Mouse (Mus musculus): ENCODE measurements around the gene Pm20d2.

Pm20d2 gene

DNA sequence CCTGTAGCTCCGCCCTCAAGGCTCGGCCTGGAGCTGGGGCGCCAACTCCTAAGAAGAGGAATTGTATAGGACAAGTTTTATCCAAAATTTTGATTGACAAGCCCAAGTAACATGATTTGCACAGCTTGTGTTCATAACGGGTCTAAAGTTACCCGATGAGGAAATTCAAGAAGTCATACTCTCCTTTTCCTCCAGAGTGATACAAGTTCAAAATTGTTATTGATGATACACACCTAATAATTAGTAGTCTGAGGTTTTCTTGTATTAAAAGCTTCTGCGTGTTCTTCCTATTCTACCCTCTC lies at the start of gene Pm20d2:
Gene Pm20d2, minus strand, starts transcription at position 3 of the 302 bp plus-strand sequence.
- no peak for DNase-seq (ENCODE audit: low read depth, low spot score)

DNA sequence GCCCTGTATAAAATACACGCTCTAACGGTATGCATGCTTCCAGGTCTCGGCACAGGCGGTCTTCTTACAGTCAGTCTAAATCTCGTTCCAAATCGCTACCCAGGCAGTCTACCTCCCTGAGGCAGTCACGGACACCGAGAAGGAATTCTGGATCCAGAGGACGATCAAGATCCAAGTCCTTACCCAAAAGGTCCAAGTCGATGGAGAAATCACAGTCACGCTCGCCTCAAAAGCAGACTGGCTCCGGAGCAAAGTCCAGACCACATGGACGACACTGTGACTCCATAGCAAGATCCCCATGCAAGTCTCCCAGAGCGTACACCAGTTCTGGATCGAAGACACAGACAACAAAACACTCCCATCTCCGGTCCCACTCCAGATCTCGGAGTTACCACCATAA lies 41.3 kb upstream of the Pm20d2 start:
- no peak for DNase-seq (ENCODE audit: low read depth, low spot score)

DNA sequence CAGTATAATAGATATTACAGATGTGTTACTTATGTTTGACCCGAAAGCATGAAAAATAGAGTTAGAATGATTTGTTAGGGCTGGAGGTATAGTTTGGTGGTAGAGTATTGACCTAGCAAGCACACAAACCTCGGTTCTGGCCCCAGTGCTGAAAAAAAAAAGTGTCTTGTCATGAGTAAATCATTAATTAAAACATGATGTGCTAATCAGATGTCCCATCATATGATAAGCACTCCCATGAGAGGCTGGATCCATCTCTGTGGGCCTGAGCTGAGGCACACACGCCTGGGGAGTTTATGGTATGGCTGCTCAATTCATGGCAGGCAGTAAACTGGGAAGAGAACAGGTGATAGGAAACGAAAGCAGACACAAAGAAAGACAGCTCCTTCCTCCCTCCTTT lies 40.1 kb upstream of the Pm20d2 start:
- no peak for DNase-seq (ENCODE audit: low read depth, low spot score)

DNA sequence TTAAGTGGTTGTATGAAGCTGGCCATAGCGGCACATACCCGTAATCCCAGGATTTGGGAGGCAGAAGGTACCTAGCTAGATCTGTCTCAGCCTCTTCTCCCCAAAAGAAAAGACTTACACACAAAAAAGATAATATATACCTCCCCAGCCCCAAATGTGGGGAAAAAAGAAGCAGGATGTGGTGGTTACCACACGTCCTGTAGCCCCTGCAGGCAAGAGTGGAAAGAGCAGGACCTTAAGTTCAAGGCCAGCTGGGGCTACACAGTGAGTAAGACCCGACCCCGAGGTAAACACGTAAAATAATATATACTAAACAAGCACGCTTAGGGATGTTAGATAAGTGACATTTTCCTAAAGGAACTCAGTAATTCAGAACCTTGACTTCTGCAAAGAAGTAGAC lies 37.6 kb upstream of the Pm20d2 start:
- DNase-seq (ENCODE audit: low read depth, low spot score), result no peak

DNA sequence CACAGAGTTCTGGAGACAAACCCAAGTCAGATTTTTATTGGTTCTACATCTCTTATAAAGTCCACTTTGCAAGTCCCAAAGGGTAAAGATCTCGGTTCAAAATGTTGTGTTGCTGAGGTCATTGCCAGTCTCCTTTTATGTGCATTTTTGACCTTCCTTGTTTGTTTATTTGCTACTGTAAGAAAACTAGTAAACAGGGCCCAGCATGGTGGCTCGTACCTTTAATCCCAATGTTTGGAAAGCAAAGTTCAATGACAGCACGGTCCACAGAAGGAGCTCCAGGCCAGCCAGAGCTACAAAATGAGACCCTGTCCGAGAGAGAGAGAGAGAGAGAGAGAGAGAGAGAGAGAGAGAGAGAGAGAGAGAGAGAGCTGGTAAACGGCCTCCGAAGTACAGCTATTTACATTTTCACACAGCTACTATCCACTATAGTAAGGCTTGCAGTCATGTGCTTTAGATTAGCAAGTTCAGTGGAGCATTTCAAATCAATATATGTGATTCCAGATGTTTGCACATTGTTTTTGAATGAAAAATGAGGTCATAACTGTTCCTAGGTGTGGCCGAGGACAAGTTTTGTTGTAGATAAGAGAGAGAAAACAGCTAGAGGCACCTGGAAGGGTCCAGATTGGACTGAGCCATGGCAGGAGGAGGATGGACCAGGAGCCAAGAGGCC lies 34.6 kb upstream of the Pm20d2 start:
- DNase-seq (ENCODE audit: low read depth, low spot score), result no peak

DNA sequence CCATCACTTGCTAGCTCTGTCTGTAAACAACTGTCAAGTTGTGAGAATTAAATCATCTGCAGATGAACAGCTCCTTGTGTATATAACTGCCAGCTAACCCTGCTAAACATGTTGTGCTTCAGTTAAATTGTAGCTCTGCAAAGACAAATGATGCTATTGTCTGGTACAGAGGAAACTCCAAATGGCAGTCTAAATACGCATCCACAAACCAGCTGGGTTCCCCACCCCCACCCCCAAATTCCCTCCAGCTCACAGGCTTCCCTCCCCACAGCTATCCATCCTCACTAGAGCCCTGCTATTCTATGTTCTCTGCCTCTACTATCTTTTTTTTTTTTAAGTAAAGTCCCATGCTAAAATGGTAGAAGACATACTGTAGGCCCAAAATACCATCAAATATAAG lies 32.3 kb upstream of the Pm20d2 start:
- no peak for DNase-seq (ENCODE audit: low read depth, low spot score)

DNA sequence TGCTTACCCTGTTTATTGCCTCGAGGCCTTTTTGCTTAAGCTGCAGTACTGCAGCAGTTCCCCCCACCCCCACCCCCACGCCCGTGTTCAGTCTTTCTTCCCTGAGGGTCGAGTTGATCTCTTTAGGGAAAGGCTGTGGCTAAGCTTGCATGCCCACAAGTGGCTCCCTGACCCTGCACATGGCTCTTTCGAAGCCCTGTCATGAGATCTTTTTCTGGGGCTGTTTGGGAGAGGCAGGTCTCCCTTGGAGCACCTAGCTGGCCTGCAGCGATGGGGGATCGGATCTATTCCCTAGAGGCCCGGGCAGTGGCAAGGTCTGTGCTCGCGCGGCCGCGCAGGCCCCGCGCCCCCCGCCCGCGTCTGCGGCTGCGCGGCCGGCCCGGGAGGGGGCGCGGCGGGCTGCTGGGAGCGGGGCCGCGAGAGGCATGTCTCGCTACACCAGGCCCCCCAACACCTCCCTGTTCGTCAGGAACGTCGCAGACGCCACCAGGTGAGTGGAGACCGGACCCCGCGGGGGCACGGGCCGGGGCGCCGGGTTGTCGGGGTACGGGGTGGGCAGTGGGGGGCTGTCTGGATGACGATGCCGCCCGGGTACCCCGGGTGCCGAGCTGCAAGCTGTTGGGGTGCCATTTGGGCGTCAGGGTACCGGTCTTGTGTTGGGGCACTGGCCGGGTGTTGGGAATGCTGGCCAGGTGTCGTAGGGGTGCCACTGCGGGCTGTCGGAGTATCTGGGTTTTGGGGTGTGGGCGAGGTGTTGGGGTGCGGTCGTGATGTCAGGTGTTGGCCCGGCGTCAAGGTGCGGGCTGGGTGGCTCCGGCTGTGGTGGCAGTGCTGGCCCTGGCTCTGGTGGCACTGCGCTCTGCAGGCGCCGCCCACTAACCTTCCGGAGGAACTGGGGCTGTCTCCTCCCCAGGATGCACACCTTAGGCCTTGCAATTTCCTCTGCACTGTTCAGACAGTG lies 19.6 kb upstream of the Pm20d2 start, which contains the start of gene Srsf12:
Gene Srsf12, plus strand, starts transcription at position 111 of the 961 bp plus-strand sequence.
- DNase-seq (ENCODE audit: low read depth, low spot score), result no peak

DNA sequence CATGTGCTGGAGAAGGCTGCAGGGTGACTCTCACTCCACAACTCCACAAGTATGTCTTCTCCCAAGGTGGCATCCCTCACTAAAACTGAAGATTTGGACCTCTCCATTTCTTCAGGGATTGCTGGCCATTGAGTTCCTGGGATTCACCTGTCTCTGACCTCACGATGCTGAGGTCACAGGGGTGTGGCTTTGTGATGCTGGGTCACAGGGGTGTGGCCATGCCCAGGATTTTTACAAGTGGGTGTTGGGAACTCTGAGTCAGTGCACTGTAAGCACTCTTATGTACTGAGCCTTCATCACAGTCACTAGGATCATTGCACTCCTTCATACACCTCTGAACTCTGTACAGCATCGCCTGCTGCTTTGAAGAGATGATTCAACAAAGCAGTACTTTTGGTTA lies 18.0 kb upstream of the Pm20d2 start:
- DNase-seq (ENCODE audit: low read depth, low spot score), result no peak

DNA sequence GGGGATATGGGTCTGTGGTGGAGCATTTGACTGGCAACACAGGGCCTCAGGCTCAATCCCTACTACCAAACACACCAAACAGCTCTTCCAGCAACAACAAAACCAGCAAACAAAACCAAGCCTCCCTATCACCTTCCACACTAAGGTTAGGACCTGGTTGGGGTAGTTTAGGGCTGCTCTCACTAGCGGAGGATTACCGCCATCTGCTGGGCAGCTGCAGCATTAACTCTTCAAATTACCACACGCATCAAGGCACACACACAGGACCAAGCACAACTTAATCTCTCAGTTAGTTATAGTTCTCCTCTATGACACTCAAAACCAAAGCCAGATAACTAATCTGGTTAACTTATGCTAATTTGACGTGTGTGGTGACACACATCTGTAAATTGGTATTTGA lies 15.1 kb upstream of the Pm20d2 start:
- peak; percentile 58 for DNase-seq (ENCODE audit: low read depth, low spot score)

DNA sequence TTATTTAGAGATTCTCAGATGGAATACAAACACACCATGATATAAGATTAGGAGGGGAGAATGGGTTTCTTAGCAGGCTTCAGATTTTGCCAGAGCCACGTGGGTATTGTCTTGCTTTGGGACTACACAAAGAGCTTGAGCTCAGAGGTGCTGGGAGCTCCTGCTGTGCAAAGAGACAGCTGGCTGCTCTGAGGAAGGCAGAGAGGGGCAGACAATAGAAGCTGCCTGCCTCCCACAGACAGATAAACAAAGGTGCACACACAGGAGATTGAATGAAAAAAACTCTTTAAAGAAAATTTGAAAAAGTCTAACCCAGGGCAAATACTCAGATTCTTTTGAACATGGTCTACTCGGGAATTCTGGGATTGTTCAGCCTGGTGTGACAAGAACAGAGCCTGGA lies 8.6 kb upstream of the Pm20d2 start:
- DNase-seq (ENCODE audit: low read depth, low spot score), result no peak

DNA sequence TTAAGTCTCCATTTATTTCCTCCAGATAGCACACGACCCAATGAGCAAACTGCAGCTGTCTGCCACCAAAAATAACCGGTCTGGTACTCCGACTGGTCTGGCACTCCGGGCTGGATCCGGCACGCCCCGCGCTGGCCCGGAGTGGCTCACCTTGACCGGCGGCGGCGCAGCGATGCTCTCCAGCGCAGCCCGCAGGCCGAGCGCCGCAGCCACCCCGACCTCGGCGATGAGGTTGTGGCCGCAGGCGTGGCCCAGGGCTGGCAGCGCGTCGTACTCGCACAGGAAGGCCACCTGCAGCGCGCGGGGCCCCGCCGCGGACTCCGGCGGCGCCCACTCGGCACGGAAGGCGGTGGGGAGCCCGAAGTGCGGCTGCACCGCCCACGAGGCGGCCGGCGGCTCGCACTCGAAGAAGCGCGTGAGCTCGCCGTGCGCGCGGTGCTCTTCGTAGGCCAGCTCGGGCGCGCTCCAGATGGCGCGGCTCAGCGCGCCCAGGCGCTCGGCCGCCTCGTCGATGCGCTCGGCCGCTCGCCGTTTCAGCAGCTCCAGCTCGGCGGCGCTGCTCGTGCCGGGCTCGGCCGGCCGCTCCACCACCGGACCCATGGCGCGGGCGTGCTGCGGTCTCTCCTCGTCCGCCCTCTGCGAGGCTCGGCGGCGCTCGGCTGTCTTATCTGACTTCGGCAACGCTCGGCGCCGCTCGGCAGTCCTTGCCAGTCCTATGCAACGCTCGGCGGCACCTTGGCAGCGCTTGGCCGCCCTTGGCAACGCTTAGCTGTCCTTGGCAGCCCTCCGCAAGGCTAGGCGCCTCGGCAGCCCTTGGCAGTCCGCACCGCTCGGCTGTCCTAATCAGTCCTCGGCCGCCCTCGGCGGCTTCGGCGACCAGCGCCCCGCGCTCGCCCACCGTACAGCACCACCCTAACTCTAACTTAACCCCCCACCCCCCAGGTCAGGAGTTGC lies 479 bp downstream of the Pm20d2 start:
- no peak for DNase-seq (ENCODE audit: low read depth, low spot score)

DNA sequence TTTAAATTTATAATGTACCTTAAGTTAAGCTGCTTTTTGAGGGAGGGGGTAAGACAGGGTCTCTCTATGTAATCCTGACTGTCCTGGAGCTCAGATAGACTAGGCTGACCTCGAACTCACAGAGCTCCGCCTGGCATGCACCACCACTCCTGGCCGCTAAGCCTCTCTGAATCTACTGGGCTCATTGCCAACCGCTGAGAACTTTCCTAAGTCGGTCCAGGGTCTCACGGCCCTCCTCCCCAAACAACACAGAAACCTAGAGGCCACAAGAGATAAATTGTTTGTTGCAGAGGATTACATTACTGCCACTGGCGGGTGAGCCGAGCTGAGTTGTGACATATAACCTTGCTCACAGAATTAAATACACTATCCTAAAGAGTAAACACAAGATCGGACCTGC lies 1.4 kb downstream of the Pm20d2 start:
- DNase-seq (ENCODE audit: low read depth, low spot score), result no peak

DNA sequence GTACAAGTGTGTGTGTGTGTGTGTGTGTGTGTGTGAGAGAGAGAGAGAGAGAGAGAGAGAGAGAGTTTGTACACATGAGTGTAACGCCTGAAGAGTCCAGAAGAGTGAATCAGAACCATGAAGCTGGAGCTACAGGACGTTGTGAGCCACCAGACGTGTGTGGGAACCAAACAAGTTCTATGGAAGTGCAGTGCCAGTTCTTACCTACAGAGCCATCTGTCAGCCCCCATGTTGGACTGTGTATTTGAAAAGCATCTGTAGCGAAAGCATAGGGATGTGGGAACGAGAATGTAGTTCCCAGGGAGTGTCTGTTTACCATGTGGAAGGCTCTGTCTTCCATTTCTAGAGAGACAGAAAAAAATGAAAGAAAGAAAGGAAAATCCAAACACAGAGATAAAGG lies 6.1 kb downstream of the Pm20d2 start:
- no peak for DNase-seq (ENCODE audit: low read depth, low spot score)

DNA sequence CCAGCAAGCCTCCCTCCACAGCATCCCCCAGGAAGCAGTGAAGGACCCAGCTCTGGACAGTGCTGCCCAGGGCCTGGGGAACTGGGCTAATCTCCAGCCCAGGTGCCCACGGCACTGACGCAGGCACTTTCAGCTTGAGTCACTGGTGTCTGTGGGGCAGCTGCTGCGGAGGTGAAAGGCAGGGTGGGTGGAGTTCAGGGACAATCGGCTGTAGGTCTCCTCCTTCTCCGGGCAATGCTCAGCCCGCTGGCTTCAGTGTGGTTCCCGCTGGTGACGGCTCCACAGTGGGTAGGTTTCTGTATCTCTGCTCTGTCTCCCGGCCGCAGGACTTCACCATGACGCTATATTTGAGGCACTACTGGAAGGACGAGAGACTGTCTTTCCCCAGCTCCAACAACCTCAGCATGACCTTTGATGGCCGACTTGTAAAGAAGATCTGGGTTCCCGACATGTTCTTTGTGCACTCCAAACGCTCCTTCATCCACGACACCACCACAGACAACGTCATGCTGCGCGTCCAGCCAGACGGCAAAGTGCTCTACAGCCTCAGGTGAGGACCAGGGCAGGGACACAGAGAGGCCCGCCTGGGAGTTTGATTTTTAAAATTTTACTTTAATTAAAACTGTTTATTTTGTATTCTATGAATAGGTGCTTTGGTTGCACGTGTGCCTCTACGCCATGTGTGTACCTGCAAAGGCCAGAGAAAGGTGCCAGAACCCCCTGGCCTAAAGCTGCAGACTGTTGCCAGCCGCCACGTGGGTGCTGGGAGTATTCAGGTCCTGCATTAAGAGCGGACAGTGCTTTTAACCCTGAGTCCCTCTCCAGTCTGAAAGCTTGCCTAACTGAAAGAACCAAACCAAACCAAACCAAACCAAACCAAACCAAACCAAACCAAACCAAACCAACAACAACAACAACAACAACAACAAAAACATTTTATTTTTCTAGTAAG lies 37.2 kb downstream of the Pm20d2 start:
- no peak for DNase-seq (ENCODE audit: low read depth, low spot score)

DNA sequence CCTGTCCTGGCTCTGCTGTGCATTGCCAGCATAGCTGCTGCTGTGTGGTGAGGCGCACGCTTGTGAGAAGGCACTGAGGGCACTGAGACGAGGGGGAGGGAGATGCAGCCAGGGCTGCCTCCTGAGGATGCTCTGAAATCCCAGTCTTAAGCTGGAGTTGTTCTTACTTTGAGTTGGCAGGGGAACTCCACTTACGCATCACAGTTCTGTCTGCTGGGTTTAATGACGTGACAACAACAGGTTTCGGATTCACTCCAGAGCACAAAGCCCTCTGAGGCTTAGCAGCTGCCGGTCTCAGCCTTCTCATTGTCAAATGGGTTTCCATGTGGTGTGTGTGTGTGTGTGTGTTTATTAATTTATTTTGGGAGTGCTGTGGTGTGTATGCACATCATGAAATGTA lies 40.4 kb downstream of the Pm20d2 start:
- DNase-seq (ENCODE audit: low read depth, low spot score), result no peak

DNA sequence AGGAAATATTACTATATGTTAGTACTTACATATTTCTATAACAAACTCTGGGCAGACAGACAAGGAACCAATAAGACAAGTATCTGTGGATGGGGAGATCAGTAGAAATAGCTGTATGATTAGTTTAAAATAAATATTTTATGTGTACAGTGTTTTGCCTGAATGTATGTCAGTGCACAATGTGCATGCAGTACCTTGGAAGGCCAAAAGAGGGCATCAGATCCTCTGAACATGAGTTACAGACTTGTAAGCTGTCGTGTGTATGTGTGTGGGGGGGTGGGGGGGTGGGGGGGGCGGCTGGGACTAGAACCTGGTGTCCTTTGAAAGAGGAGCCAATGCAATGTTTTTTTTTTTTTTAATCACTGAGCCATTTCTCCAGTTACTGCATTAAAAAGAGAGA lies 41.7 kb downstream of the Pm20d2 start:
- DNase-seq (ENCODE audit: low read depth, low spot score), result peak; percentile 71

DNA sequence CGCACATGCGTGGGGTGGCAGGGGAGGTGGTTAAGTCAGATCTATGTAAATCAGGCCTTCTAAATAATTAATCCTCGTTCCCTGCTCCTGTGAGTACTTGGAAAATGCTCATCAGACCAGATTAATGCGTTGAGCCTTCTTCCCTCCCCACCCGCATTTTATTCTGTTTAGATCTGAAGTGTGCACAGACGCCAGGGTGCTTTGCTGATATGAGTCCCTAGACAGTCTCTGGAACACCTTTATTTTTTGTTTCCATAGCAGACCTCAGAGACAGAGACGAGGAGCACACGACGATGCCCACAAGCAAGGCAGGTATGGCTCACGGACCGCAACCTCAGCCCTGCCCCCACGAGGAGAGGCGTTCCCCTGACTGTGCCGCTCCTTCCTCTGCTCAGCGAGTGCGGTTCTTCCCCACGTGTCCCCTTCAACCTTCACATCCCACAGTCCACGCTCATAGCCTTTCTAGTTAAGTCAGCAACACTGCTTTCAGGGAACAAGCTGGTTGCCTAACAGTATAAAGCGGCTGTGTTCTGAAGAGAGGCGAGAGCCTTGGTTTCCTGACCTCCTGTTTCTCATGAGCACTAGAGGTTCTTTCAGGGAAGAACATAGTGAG lies 42.8 kb downstream of the Pm20d2 start:
- DNase-seq (ENCODE audit: low read depth, low spot score), result no peak

DNA sequence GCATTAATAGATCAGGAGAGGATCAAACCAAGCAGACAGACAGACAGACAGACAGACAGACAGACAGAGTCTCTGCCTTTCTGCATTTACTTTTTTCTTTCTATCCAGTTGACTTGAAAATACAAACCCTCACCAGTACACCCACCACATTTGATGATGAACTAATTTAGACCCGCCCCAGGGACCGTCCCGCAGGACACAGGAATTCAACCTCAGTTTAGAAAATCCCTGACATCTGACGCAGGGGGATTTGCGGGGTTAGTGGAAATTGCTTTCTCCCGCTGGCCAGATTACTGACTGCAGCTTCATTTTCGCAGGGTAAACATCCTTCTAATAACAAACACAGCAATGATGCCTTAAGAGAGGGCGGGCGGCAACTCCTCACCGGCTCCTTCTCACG lies 57.3 kb downstream of the Pm20d2 start, which contains the start of gene Gabrr1:
Gene Gabrr1, plus strand, starts transcription at position 301 of the 400 bp plus-strand sequence.
- DNase-seq (ENCODE audit: low read depth, low spot score), result no peak

DNA sequence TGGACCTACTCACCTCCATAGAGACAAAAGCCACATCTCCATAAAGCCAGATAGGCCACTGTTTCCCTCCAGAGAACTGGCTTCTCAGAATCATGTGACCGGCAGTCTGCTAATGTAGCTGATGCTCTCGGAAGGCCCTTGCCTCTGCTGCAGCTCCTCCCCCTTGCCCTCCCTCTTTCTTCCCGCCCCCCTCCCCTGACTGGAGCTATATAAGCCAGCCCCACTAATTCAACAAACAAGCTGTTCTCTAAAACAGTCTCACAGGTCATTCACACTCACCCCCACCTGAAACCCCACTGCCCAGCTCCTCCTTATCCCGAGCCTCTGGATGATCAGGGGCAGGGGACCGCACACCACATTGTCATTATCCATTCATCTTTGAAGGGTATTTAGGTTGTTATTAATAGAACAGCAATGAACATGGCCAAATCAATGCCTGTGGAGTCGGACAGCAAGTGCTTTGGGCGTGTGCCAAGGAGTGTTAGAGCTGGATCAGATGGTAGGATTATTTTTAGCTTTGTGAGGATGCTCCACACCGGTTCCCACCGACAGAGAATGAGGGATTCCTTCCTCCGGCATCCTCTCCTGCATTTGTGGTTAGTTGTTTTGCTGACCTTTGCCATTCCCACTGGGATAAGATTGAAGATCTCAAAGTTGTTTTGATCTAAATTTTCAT lies 64.0 kb downstream of the Pm20d2 start:
- DNase-seq (ENCODE audit: low read depth, low spot score), result no peak

DNA sequence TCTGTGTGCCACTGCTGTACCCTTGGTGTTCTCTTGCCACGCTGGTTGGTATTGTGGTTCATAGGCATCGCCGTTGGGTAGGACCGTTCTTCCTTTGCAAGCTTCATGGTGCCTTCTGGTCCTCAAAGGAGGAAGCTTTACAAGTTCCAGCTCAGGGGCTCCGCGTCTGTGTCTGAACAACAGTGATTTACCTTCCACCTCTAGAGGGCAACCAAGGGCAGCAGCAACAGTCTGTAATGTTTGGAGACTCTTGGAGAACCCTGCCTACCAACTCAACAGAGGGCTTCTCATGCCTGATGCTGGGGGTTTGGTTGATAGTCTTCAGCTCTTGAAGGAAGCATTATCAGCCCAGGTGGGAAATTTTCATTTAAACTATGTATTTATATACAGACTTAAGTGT lies 65.0 kb downstream of the Pm20d2 start:
- peak; percentile 46 for DNase-seq (ENCODE audit: low read depth, low spot score)
